Mouse (Mus musculus): ENCODE data around the gene Fam187b. TPM values are rescaled to one million over a fixed set of nuclear protein-coding genes. Genes with fewer than 3 reads are reported as not detected.

Fam187b gene
- total and polyA plus RNA-seq, 3 experiments: not detected

- H3K27ac ChIP-seq (ENCODE audit: control insufficient read depth, low read depth, low read length): no peak overlapping the region
- TF ChIP-seq GABPA (IDR thresholded peaks at IDR 0.05; ENCODE audit: low read depth, low read length) (no peak), ZMIZ1 (IDR thresholded peaks at IDR 0.05; ENCODE audit: low read depth, low read length) (no peak), TAL1 (IDR thresholded peaks at IDR 0.05; ENCODE audit: low read length) (no peak), CHD2 (IDR thresholded peaks at IDR 0.05; ENCODE audit: low read length) (no peak), CHD1 (IDR thresholded peaks at IDR 0.05; ENCODE audit: low read depth, low read length) (no peak), MAX (IDR thresholded peaks at IDR 0.05; ENCODE audit: low read length) (no peak), ZC3H11A (IDR thresholded peaks at IDR 0.05; ENCODE audit: low read depth, low read length) (no peak), GATA1 (IDR thresholded peaks at IDR 0.05; ENCODE audit: low read depth, low read length) (no peak), MXI1 (IDR thresholded peaks at IDR 0.05; ENCODE audit: low read depth, low read length) (no peak), POLR2AphosphoS5 (IDR thresholded peaks at IDR 0.05; ENCODE audit: borderline replicate concordance, low read depth, low read length) (no peak), NELFE (IDR thresholded peaks at IDR 0.05; ENCODE audit: low read depth, low read length) (no peak), MAFK (IDR thresholded peaks at IDR 0.05; ENCODE audit: borderline replicate concordance, low read depth, low read length) (no peak), USF2 (IDR thresholded peaks at IDR 0.05; ENCODE audit: borderline replicate concordance in 1 of 2, insufficient read depth in 1 of 2, low read depth in 1 of 2, low read length in 2 of 2) (no peak)
- no peak for DNase-seq (ENCODE audit: low read depth, low spot score)
- H3K36me3 ChIP-seq (ENCODE audit: control insufficient read depth in 1 of 2, insufficient read depth in 2 of 2, low read length in 2 of 2): peaks cover 0 to 2% of the 10 kb centered on the region in 2 experiments; a peak in 1 of 4 replicates
- H3K4me1 ChIP-seq (ENCODE audit: control insufficient read depth in 1 of 2, insufficient read depth in 2 of 2, low read length in 2 of 2): peaks cover 0 to 15% of the 10 kb centered on the region in 2 experiments; a peak in 2 of 4 replicates
- H3K9me3 ChIP-seq (replicated peaks; ENCODE audit: insufficient read depth, low read length): no peaks in the 10 kb centered on the region
- H3K4me3 ChIP-seq (ENCODE audit: control insufficient read depth in 1 of 2, insufficient read depth in 1 of 2, low read depth in 2 of 2, low read length in 2 of 2): no peak overlapping the region
- no peaks in the 10 kb centered on the region for H3K27me3 ChIP-seq (ENCODE audit: control insufficient read depth in 1 of 2, insufficient read depth in 2 of 2, low read length in 2 of 2)
- no peak overlapping the region for H3K9ac ChIP-seq (ENCODE audit: control insufficient read depth, low read depth, low read length, poor library complexity, severe bottlenecking)
- no peaks in the 10 kb centered on the region for H3K79me2 ChIP-seq (ENCODE audit: control insufficient read depth, insufficient read depth, low read length, poor library complexity)
Observed at GRCm38 (mm10) chr7:31008889-31009288, 35.3 kb downstream of the Fam187b start.

- Histone ChIP-seq H3K9ac (ENCODE audit: control insufficient read depth, low read depth, low read length, poor library complexity, severe bottlenecking) (no peak overlapping the region), H3K4me3 (ENCODE audit: control insufficient read depth in 1 of 2, insufficient read depth in 1 of 2, low read depth in 2 of 2, low read length in 2 of 2) (no peak overlapping the region), H3K9me3 (replicated peaks; ENCODE audit: insufficient read depth, low read length) (no peaks in the 10 kb centered on the region), H3K79me2 (ENCODE audit: control insufficient read depth, insufficient read depth, low read length, poor library complexity) (no peaks in the 10 kb centered on the region), H3K36me3 (ENCODE audit: control insufficient read depth in 1 of 2, insufficient read depth in 2 of 2, low read length in 2 of 2) (peaks cover 0 to 2% of the 10 kb centered on the region in 2 experiments; a peak in 1 of 4 replicates), H3K27ac (ENCODE audit: control insufficient read depth, low read depth, low read length) (no peak overlapping the region), H3K4me1 (ENCODE audit: control insufficient read depth in 1 of 2, insufficient read depth in 2 of 2, low read length in 2 of 2) (peaks cover 0 to 15% of the 10 kb centered on the region in 2 experiments; a peak in 2 of 4 replicates), H3K27me3 (ENCODE audit: control insufficient read depth in 1 of 2, insufficient read depth in 2 of 2, low read length in 2 of 2) (no peaks in the 10 kb centered on the region)
- TF ChIP-seq EP300 (IDR thresholded peaks at IDR 0.05; ENCODE audit: low read depth in 1 of 2, low read length in 2 of 2) (no peak), E2F4 (IDR thresholded peaks at IDR 0.05; ENCODE audit: borderline replicate concordance, low read depth, low read length) (no peak), BHLHE40 (IDR thresholded peaks at IDR 0.05; ENCODE audit: borderline replicate concordance, low read depth, low read length) (no peak), UBTF (IDR thresholded peaks at IDR 0.05; ENCODE audit: borderline replicate concordance, insufficient read depth, low read depth, low read length) (no peak), ZNF384 (IDR thresholded peaks at IDR 0.05; ENCODE audit: low read depth, low read length) (no peak), JUND (IDR thresholded peaks at IDR 0.05; ENCODE audit: low read depth, low read length) (no peak), ETS1 (IDR thresholded peaks at IDR 0.05; ENCODE audit: low read depth, low read length) (no peak), GABPA (IDR thresholded peaks at IDR 0.05; ENCODE audit: low read depth, low read length) (no peak), MYB (IDR thresholded peaks at IDR 0.05; ENCODE audit: low read depth, low read length) (no peak)
- DNase-seq (ENCODE audit: low read depth, low spot score): no peak
Observed at GRCm38 (mm10) chr7:31012971-31013370, 39.4 kb downstream of the Fam187b start.

Measured in MEL (cell line).